Mouse (Mus musculus): ENCODE data around the gene Shc4. TPM values are rescaled to one million over a fixed set of nuclear protein-coding genes. Genes with fewer than 3 reads are reported as not detected.

The Shc4 gene
- 1 to 10 TPM in 1 of 2 experiments, under 1 TPM in 1; 0.61 to 1.3 TPM for total RNA-seq (2021)
- long read RNA-seq, experiment 1, partial matches to known transcripts, result 0 of 3 reads
- long read RNA-seq, experiment 1, other reads (novel, unspliced or antisense), result 3 of 3 reads
- long read RNA-seq, experiment 2, partial matches to known transcripts, result 0 of 2 reads
- long read RNA-seq, experiment 2, other reads (novel, unspliced or antisense), result 2 of 2 reads

- intact Hi-C loops (cut with DNase I), result loop anchor here (10.0 kb wide), 1 partner anchor 469 kb away; no protein-coding TSS in a partner anchor
- no peak for DNase-seq
These were observed at the start of gene Shc4 for GRCm38 (mm10) chr2:125724086-125724430. TSS of gene Shc4 (minus strand) at chr2:125724148.

DNA sequence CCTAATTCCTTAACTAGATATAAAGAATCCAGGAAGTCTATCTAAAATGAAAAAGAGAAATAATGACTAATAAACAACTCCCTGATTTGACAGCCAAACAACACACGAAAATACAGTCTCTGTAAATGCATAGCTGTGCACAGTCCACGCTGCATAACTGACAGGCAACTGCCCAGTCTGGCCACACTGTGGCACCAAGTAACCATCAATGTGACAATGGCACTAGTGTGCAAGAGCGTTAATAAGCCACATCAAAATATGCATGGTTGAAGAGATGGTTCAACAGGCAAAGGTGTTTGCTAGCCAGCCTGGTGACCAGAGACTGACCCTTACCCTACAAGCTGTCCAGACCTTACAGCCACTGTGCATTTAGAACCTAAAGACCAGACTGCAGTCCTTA lies 41.1 kb upstream of the Shc4 start:
- intact Hi-C loops (cut with DNase I), result no loop called here
- DNase-seq, result no peak

GRCm38 (mm10) chr2:125764531-125764930 lies 40.6 kb upstream of the Shc4 start:
- no peak for DNase-seq
- intact Hi-C loops (cut with DNase I), result no loop called here

GRCm38 (mm10) chr2:125749330-125749729 lies 25.4 kb upstream of the Shc4 start:
- intact Hi-C loops (cut with DNase I), result no loop called here
- DNase-seq, result no peak

GRCm38 (mm10) chr2:125739338-125739737 lies 15.4 kb upstream of the Shc4 start:
- DNase-seq, result no peak
- intact Hi-C loops (cut with DNase I), result no loop called here

GRCm38 (mm10) chr2:125738718-125739117 lies 14.8 kb upstream of the Shc4 start:
- intact Hi-C loops (cut with DNase I), result no loop called here
- DNase-seq, result no peak

- intact Hi-C loops (cut with DNase I), result no loop called here
- no peak for DNase-seq
These were observed 12.0 kb upstream of the Shc4 start for GRCm38 (mm10) chr2:125736025-125736343.

- intact Hi-C loops (cut with DNase I), result no loop called here
- DNase-seq, result no peak
These were observed 11.5 kb upstream of the Shc4 start for GRCm38 (mm10) chr2:125735333-125736024.

GRCm38 (mm10) chr2:125734741-125735140 lies 10.8 kb upstream of the Shc4 start:
- intact Hi-C loops (cut with DNase I), result no loop called here
- no peak for DNase-seq

GRCm38 (mm10) chr2:125731763-125732560 lies 8.0 kb upstream of the Shc4 start:
- intact Hi-C loops (cut with DNase I), result loop anchor here (2.0 kb wide), 1 partner anchor 71 kb away; no protein-coding TSS in a partner anchor
- DNase-seq, result peak; percentile 92 to 93

DNA sequence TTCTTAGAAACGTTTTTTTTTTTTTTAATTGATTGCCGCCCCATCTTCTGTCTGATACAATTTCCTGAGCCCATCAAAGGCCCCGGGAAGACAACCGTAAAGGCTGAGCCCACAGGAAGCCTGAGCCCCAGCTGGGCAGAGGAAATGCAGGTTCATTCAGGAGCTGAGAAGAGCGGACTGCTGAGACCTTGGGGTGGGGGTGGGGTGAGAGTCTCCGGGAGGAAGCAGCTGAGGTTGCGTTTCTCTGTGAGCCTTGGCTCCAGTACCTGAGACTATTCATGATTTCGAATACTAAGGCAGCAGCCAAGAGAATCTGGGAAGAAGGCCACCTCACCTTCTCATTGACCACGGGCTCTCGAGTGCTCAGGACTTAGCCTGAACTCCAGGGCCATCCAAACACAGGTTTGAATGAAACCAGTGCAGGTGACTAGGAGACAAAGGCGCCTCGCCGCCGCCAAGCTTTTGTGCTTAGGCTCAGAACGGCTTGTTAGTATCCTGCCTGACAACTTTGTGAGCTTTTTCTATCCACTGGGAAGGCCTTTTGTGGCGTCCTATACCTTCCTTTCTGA lies 682 bp upstream of the Shc4 start:
- DNase-seq, result no peak
- intact Hi-C loops (cut with DNase I), result loop anchor here (10.0 kb wide), 1 partner anchor 470 kb away; no protein-coding TSS in a partner anchor

GRCm38 (mm10) chr2:125723408-125724085 lies 401 bp downstream of the Shc4 start:
- DNase-seq, result peak in 1 of 2 experiments; percentile 28
- intact Hi-C loops (cut with DNase I), result loop anchor here (10.0 kb wide), 1 partner anchor 469 kb away; no protein-coding TSS in a partner anchor

- intact Hi-C loops (cut with DNase I), result loop anchor here (10.0 kb wide), 1 partner anchor 468 kb away; no protein-coding TSS in a partner anchor
- DNase-seq, result no peak
These were observed 901 bp downstream of the Shc4 start for GRCm38 (mm10) chr2:125723086-125723407.

DNA sequence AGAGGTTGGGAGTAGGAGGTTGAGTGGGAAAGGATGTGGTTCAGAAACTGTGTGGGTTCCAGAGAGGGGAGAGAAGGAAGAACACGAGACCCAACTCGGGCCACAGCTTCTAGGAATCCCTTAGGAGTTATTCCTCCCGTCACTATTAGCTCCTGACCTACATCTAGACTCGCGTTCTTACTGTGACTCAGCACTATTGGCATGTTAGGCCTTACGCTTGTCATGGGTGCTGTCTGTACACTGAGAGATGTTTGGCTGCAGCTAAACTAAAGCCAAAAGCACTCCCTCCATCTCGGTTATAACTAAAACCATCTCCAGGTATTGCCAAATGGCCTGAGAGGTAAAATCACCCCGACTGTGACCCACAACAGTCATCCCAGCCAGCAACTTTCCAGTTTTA lies 7.3 kb downstream of the Shc4 start:
- intact Hi-C loops (cut with DNase I), result no loop called here
- no peak for DNase-seq

DNA sequence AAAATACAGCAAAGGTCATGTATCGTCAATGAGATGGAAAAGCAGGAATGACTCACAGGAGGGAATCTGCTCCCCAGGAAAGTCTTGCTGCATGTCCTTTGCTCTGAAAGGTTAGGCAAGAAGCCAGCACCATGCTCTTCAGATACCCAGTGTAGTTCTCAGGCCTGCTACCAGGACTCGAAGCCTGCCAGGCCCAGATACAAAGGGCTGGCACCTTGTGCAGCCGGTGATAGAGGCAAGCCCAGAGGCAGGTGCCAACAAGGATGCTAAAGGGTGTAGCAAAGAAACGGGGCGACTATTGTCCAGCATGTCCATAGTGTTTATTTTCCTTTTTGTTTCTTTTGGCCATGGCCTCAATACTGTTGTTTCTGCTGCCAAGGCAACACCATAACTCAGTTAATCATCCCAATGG lies 17.4 kb downstream of the Shc4 start:
- DNase-seq, result no peak
- intact Hi-C loops (cut with DNase I), result no loop called here

DNA sequence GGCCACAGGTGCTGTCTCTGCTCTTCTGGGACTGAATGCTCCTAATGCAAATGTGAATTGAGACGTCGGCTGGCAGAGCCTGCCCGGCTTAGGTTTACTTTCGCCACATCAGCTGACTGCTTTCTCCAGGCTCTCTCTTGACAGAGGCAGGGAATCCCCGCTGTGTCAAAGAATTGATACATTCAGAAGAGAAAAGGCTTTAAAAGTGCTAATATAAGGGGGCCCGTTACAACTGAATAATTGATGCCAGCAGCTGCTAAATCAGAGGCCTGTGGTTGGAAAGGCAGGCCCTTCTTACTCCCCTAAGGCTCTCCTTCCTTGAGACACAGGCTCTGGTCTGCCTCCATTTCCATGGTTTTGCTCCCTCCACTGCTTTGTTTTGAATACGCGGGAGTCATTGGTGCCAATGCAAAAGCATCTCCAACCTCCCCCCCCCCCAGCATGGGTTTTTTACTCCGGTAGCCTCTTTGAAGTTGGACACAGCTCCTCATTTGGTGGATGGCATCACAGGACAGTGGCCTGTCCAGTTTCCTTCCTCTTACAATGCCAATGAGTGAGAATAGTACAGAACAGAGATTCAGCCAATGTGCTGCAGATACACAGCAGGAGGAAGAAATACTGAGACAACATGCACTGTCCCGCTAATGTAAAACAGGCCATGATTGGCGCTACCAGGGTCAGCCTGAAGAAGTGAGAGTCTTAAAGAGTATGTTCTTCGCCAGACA lies 18.9 kb downstream of the Shc4 start:
- DNase-seq, result no peak
- intact Hi-C loops (cut with DNase I), result no loop called here

DNA sequence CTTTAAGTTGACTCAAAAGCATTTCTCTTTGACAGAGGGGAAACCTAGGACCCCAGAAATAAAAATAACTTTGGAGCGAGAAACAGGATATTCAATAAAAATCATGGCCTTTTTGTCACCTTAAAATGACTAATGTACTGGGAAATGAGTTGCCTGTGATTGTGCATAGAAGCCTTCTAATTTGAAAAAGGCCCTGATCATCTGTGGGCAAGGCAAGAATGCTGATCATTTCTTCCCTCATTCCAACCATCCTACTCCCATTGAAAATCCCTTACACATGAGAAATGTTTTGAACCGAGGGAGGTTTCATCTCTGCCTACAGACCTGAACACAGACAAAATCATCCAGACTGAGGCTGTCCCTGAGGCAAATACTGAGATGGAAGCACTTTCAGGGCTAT lies 21.1 kb downstream of the Shc4 start:
- intact Hi-C loops (cut with DNase I), result no loop called here

DNA sequence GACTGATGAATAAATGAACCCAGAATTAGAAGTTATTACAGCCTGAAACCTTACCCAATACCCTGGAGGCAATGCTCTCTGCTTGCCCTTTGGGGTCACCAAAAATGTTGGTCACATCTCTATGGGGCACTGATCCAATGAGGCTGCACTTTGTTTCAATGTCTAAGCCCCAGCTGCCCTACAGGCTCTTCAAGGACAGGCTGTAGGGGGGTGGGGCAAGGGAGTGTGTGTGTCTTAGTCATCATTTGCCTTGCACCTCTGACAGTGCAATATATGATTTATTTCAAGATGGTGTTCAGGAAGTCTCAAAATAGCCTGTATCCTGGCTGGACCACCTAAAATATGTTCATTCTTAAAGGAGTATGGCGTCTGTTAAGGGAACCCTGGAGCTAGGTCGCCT lies 22.3 kb downstream of the Shc4 start:
- DNase-seq, result no peak
- intact Hi-C loops (cut with DNase I), result no loop called here

More for the DNA sequence above, 21.1 kb downstream of the Shc4 start:
- no peak for DNase-seq

- peak in 1 of 2 experiments; percentile 21 for DNase-seq
- intact Hi-C loops (cut with DNase I), result no loop called here
These were observed 27.7 kb downstream of the Shc4 start for GRCm38 (mm10) chr2:125696219-125696618.

GRCm38 (mm10) chr2:125694798-125695197 lies 29.1 kb downstream of the Shc4 start:
- no peak for DNase-seq
- intact Hi-C loops (cut with DNase I), result no loop called here
